Mouse (Mus musculus): Measurements from ENCODE around the gene Ucn. TPM values are rescaled to one million over a fixed set of nuclear protein-coding genes. Genes with fewer than 3 reads are reported as not detected.
A peak's percentile ranks its signal among the peaks of the same experiment; 100 is the strongest.

The Ucn gene
- polyA plus RNA-seq, 1 experiment from 2014 or later, result not detected

- under 1% methylated on average over 19 of the region's 19 CpGs for WGBS
These were observed 15.5 kb upstream of the Ucn start, which contains the start of gene Mpv17 for GRCm38 (mm10) chr5:31154152-31154553. Gene Mpv17 (minus strand): TSS chr5:31154251.

GRCm38 (mm10) chr5:31153516-31154151 lies 15.0 kb upstream of the Ucn start:
- no peaks in the 10 kb centered on the region for H3K27me3 ChIP-seq (ENCODE audit: control insufficient read depth, insufficient read depth, low read length)
- peaks cover 3% of the 10 kb centered on the region; the same call in 1 of the 2 replicates for H3K4me1 ChIP-seq (replicated peaks; ENCODE audit: control insufficient read depth, insufficient read depth, low read length)
- H3K4me2 ChIP-seq (replicated peaks; ENCODE audit: low read depth, low read length), result peak overlapping the region; percentile 71
- peak overlapping the region; percentile 54 for H3K4me3 ChIP-seq (ENCODE audit: low read depth, low read length)
- no peak overlapping the region for H3K27ac ChIP-seq (ENCODE audit: low read depth, low read length)
- peak; percentile 37; the same call in 1 of the 2 replicates for ATAC-seq (ENCODE audit: low FRiP score)
- H3K9ac ChIP-seq (ENCODE audit: low read depth, low read length), result peak overlapping the region; percentile 79
- DNase-seq (ENCODE audit: low spot score), result no peak
- H3K36me3 ChIP-seq (ENCODE audit: control insufficient read depth, insufficient read depth, low read length), result peaks cover 5% of the 10 kb centered on the region; the same call in 1 of the 2 replicates
- H3K9me3 ChIP-seq (ENCODE audit: control insufficient read depth, low read length), result no peaks in the 10 kb centered on the region
- WGBS, result 40% methylated on average over 6 of the region's 6 CpGs

More at GRCm38 (mm10) chr5:31154152-31154553, 15.5 kb upstream of the Ucn start, which contains the start of gene Mpv17:
- DNase-seq (ENCODE audit: low spot score) (peak; percentile 83), ATAC-seq (ENCODE audit: low FRiP score) (peak; percentile 92)
- Histone ChIP-seq H3K4me1 (replicated peaks; ENCODE audit: control insufficient read depth, insufficient read depth, low read length) (peaks cover 3% of the 10 kb centered on the region; the same call in 1 of the 2 replicates), H3K4me3 (ENCODE audit: low read depth, low read length) (peak within 1 kb of the TSS; percentile 54), H3K36me3 (ENCODE audit: control insufficient read depth, insufficient read depth, low read length) (peaks cover 5% of the 10 kb centered on the region; the same call in 1 of the 2 replicates), H3K27me3 (ENCODE audit: control insufficient read depth, insufficient read depth, low read length) (no peaks in the 10 kb centered on the region), H3K4me2 (replicated peaks; ENCODE audit: low read depth, low read length) (peak within 1 kb of the TSS; percentile 71), H3K27ac (ENCODE audit: low read depth, low read length) (no peak within 1 kb of the TSS), H3K9me3 (ENCODE audit: control insufficient read depth, low read length) (no peaks in the 10 kb centered on the region), H3K9ac (ENCODE audit: low read depth, low read length) (peak within 1 kb of the TSS; percentile 79)

GRCm38 (mm10) chr5:31151746-31152145 lies 13.1 kb upstream of the Ucn start:
- no peak for ATAC-seq (ENCODE audit: low FRiP score)

GRCm38 (mm10) chr5:31149781-31150180 lies 11.2 kb upstream of the Ucn start:
- no peak overlapping the region for H3K4me3 ChIP-seq (ENCODE audit: low read depth, low read length)
- no peak for DNase-seq (ENCODE audit: low spot score)
- no peak overlapping the region for H3K4me2 ChIP-seq (replicated peaks; ENCODE audit: low read depth, low read length)
- ATAC-seq (ENCODE audit: low FRiP score), result no peak
- no peaks in the 10 kb centered on the region for H3K9me3 ChIP-seq (ENCODE audit: control insufficient read depth, low read length)
- H3K9ac ChIP-seq (ENCODE audit: low read depth, low read length), result no peak overlapping the region
- H3K4me1 ChIP-seq (replicated peaks; ENCODE audit: control insufficient read depth, insufficient read depth, low read length), result peaks cover 3% of the 10 kb centered on the region; the same call in 1 of the 2 replicates
- no peaks in the 10 kb centered on the region for H3K27me3 ChIP-seq (ENCODE audit: control insufficient read depth, insufficient read depth, low read length)
- H3K36me3 ChIP-seq (ENCODE audit: control insufficient read depth, insufficient read depth, low read length), result no peaks in the 10 kb centered on the region
- H3K27ac ChIP-seq (ENCODE audit: low read depth, low read length), result no peak overlapping the region
- WGBS, result 94% methylated on average over 4 of the region's 4 CpGs

More at GRCm38 (mm10) chr5:31151746-31152145, 13.1 kb upstream of the Ucn start:
- WGBS, result 85% methylated on average over 3 of the region's 3 CpGs
- Histone ChIP-seq H3K27ac (ENCODE audit: low read depth, low read length) (no peak overlapping the region), H3K4me3 (ENCODE audit: low read depth, low read length) (no peak overlapping the region), H3K9me3 (ENCODE audit: control insufficient read depth, low read length) (no peaks in the 10 kb centered on the region), H3K9ac (ENCODE audit: low read depth, low read length) (no peak overlapping the region), H3K27me3 (ENCODE audit: control insufficient read depth, insufficient read depth, low read length) (no peaks in the 10 kb centered on the region), H3K4me1 (replicated peaks; ENCODE audit: control insufficient read depth, insufficient read depth, low read length) (peaks cover 3% of the 10 kb centered on the region; the same call in 1 of the 2 replicates), H3K4me2 (replicated peaks; ENCODE audit: low read depth, low read length) (no peak overlapping the region), H3K36me3 (ENCODE audit: control insufficient read depth, insufficient read depth, low read length) (no peaks in the 10 kb centered on the region)
- no peak for DNase-seq (ENCODE audit: low spot score)

GRCm38 (mm10) chr5:31138968-31139425 lies 368 bp upstream of the Ucn start:
- Histone ChIP-seq H3K27ac (ENCODE audit: low read depth, low read length) (no peak overlapping the region), H3K4me1 (replicated peaks; ENCODE audit: control insufficient read depth, insufficient read depth, low read length) (peaks cover 10% of the 10 kb centered on the region), H3K36me3 (ENCODE audit: control insufficient read depth, insufficient read depth, low read length) (no peaks in the 10 kb centered on the region), H3K9me3 (ENCODE audit: control insufficient read depth, low read length) (no peaks in the 10 kb centered on the region), H3K4me2 (replicated peaks; ENCODE audit: low read depth, low read length) (no peak overlapping the region), H3K4me3 (ENCODE audit: low read depth, low read length) (no peak overlapping the region), H3K9ac (ENCODE audit: low read depth, low read length) (no peak overlapping the region), H3K27me3 (ENCODE audit: control insufficient read depth, insufficient read depth, low read length) (peaks cover 46% of the 10 kb centered on the region)
- ATAC-seq (ENCODE audit: low FRiP score), result no peak
- WGBS, result 17% methylated on average over 9 of the region's 9 CpGs
- peak; percentile 38 for DNase-seq (ENCODE audit: low spot score)

GRCm38 (mm10) chr5:31137658-31138057 lies 971 bp downstream of the Ucn start:
- no peaks in the 10 kb centered on the region for H3K9me3 ChIP-seq (ENCODE audit: control insufficient read depth, low read length)
- no peak overlapping the region for H3K27ac ChIP-seq (ENCODE audit: low read depth, low read length)
- H3K4me3 ChIP-seq (ENCODE audit: low read depth, low read length), result peak overlapping the region; percentile 31
- under 1% methylated on average over 13 of the region's 13 CpGs for WGBS
- peaks cover 46% of the 10 kb centered on the region for H3K27me3 ChIP-seq (ENCODE audit: control insufficient read depth, insufficient read depth, low read length)
- no peak for ATAC-seq (ENCODE audit: low FRiP score)
- peaks cover 10% of the 10 kb centered on the region for H3K4me1 ChIP-seq (replicated peaks; ENCODE audit: control insufficient read depth, insufficient read depth, low read length)
- no peaks in the 10 kb centered on the region for H3K36me3 ChIP-seq (ENCODE audit: control insufficient read depth, insufficient read depth, low read length)
- H3K4me2 ChIP-seq (replicated peaks; ENCODE audit: low read depth, low read length), result peak overlapping the region; percentile 33
- peak; percentile 34 for DNase-seq (ENCODE audit: low spot score)
- H3K9ac ChIP-seq (ENCODE audit: low read depth, low read length), result no peak overlapping the region

GRCm38 (mm10) chr5:31136730-31137424 lies 1.8 kb downstream of the Ucn start:
- DNase-seq (ENCODE audit: low spot score), result peak; percentile 34
- Histone ChIP-seq H3K27ac (ENCODE audit: low read depth, low read length) (no peak overlapping the region), H3K36me3 (ENCODE audit: control insufficient read depth, insufficient read depth, low read length) (no peaks in the 10 kb centered on the region), H3K9me3 (ENCODE audit: control insufficient read depth, low read length) (no peaks in the 10 kb centered on the region), H3K4me3 (ENCODE audit: low read depth, low read length) (no peak overlapping the region; the same call in 1 of the 2 replicates), H3K27me3 (ENCODE audit: control insufficient read depth, insufficient read depth, low read length) (peaks cover 46% of the 10 kb centered on the region), H3K4me1 (replicated peaks; ENCODE audit: control insufficient read depth, insufficient read depth, low read length) (peaks cover 10% of the 10 kb centered on the region), H3K4me2 (replicated peaks; ENCODE audit: low read depth, low read length) (peak overlapping the region; percentile 23), H3K9ac (ENCODE audit: low read depth, low read length) (no peak overlapping the region)
- under 1% methylated on average over 33 of the region's 33 CpGs for WGBS
- no peak for ATAC-seq (ENCODE audit: low FRiP score)

GRCm38 (mm10) chr5:31126050-31126449 lies 12.6 kb downstream of the Ucn start:
- WGBS, result 40% methylated on average over 5 of the region's 5 CpGs
- Histone ChIP-seq H3K9me3 (ENCODE audit: control insufficient read depth, low read length) (no peaks in the 10 kb centered on the region), H3K36me3 (ENCODE audit: control insufficient read depth, insufficient read depth, low read length) (no peaks in the 10 kb centered on the region), H3K9ac (ENCODE audit: low read depth, low read length) (no peak overlapping the region), H3K27ac (ENCODE audit: low read depth, low read length) (no peak overlapping the region), H3K4me1 (replicated peaks; ENCODE audit: control insufficient read depth, insufficient read depth, low read length) (no peaks in the 10 kb centered on the region), H3K27me3 (ENCODE audit: control insufficient read depth, insufficient read depth, low read length) (no peaks in the 10 kb centered on the region), H3K4me2 (replicated peaks; ENCODE audit: low read depth, low read length) (no peak overlapping the region), H3K4me3 (ENCODE audit: low read depth, low read length) (no peak overlapping the region)
- no peak for ATAC-seq (ENCODE audit: low FRiP score)
- no peak for DNase-seq (ENCODE audit: low spot score)

Data from hindbrain, embryonic 11.5 days (tissue).